Mouse (Mus musculus): Measurements from ENCODE around the gene Fam163a. TPM values are rescaled to one million over a fixed set of nuclear protein-coding genes. Genes with fewer than 3 reads are reported as not detected.

Fam163a gene
- polyA plus RNA-seq, 1 experiment from 2014 or later, result 0.61 TPM

- ATAC-seq (ENCODE audit: low FRiP score, low TSS enrichment), result no peak
- Histone ChIP-seq H3K4me2 (replicated peaks; ENCODE audit: low read depth, low read length) (no peak overlapping the region), H3K27me3 (ENCODE audit: insufficient read depth, low read length) (peaks cover 30% of the 10 kb centered on the region), H3K4me1 (ENCODE audit: insufficient read depth, low read length) (peaks cover 38% of the 10 kb centered on the region), H3K4me3 (ENCODE audit: low read length) (no peak overlapping the region), H3K9me3 (ENCODE audit: low read length) (no peaks in the 10 kb centered on the region), H3K36me3 (ENCODE audit: insufficient read depth, low read length) (no peaks in the 10 kb centered on the region), H3K9ac (replicated peaks; ENCODE audit: low read length) (no peak overlapping the region), H3K27ac (ENCODE audit: low read length) (no peak overlapping the region)
- WGBS, result 44% methylated on average over 11 of the region's 11 CpGs
Measured at GRCm38 (mm10) chr1:156179875-156180274, 25.0 kb downstream of the Fam163a start.

- Histone ChIP-seq H3K27ac (ENCODE audit: low read length) (no peak overlapping the region), H3K4me1 (ENCODE audit: insufficient read depth, low read length) (no peaks in the 10 kb centered on the region), H3K27me3 (ENCODE audit: insufficient read depth, low read length) (peaks cover 20% of the 10 kb centered on the region), H3K4me2 (replicated peaks; ENCODE audit: low read depth, low read length) (no peak overlapping the region), H3K36me3 (ENCODE audit: insufficient read depth, low read length) (no peaks in the 10 kb centered on the region), H3K9me3 (ENCODE audit: low read length) (no peaks in the 10 kb centered on the region; the same call in 1 of the 2 replicates), H3K4me3 (ENCODE audit: low read length) (no peak overlapping the region), H3K9ac (replicated peaks; ENCODE audit: low read length) (no peak overlapping the region)
- peak; percentile 51 for ATAC-seq (ENCODE audit: low FRiP score, low TSS enrichment)
- WGBS, result 36% methylated on average over 5 of the region's 6 CpGs
Measured at GRCm38 (mm10) chr1:156168737-156169136, 36.1 kb downstream of the Fam163a start.

- Histone ChIP-seq H3K9me3 (ENCODE audit: low read length) (no peaks in the 10 kb centered on the region), H3K9ac (replicated peaks; ENCODE audit: low read length) (no peak overlapping the region), H3K4me2 (replicated peaks; ENCODE audit: low read depth, low read length) (no peak overlapping the region), H3K27ac (ENCODE audit: low read length) (no peak overlapping the region), H3K4me3 (ENCODE audit: low read length) (no peak overlapping the region), H3K27me3 (ENCODE audit: insufficient read depth, low read length) (peaks cover 18% of the 10 kb centered on the region), H3K4me1 (ENCODE audit: insufficient read depth, low read length) (peaks cover 9% of the 10 kb centered on the region), H3K36me3 (ENCODE audit: insufficient read depth, low read length) (no peaks in the 10 kb centered on the region)
- ATAC-seq (ENCODE audit: low FRiP score, low TSS enrichment), result no peak
- WGBS, result 44% methylated on average over 3 of the region's 3 CpGs
Measured at GRCm38 (mm10) chr1:156116770-156117169, 88.1 kb downstream of the Fam163a start.

- WGBS, result 70% methylated on average over 8 of the region's 8 CpGs
- no peak overlapping the region for H3K9ac ChIP-seq (replicated peaks; ENCODE audit: low read length)
- H3K27ac ChIP-seq (ENCODE audit: low read length), result no peak overlapping the region
- no peaks in the 10 kb centered on the region for H3K9me3 ChIP-seq (ENCODE audit: low read length)
- peaks cover 9% of the 10 kb centered on the region for H3K4me1 ChIP-seq (ENCODE audit: insufficient read depth, low read length)
- H3K4me3 ChIP-seq (ENCODE audit: low read length), result no peak overlapping the region
- peaks cover 30% of the 10 kb centered on the region for H3K27me3 ChIP-seq (ENCODE audit: insufficient read depth, low read length)
- no peak overlapping the region for H3K4me2 ChIP-seq (replicated peaks; ENCODE audit: low read depth, low read length)
- ATAC-seq (ENCODE audit: low FRiP score, low TSS enrichment), result no peak
- no peaks in the 10 kb centered on the region for H3K36me3 ChIP-seq (ENCODE audit: insufficient read depth, low read length)
Measured at GRCm38 (mm10) chr1:156113884-156114499, 90.8 kb downstream of the Fam163a start.

GRCm38 (mm10) chr1:156112142-156112541, 92.7 kb downstream of the Fam163a start:
- H3K27ac ChIP-seq (ENCODE audit: low read length), result no peak overlapping the region
- no peak overlapping the region for H3K9ac ChIP-seq (replicated peaks; ENCODE audit: low read length)
- WGBS, result 55% methylated on average over 7 of the region's 7 CpGs
- H3K4me3 ChIP-seq (ENCODE audit: low read length), result no peak overlapping the region
- peaks cover 20% of the 10 kb centered on the region for H3K4me1 ChIP-seq (ENCODE audit: insufficient read depth, low read length)
- H3K4me2 ChIP-seq (replicated peaks; ENCODE audit: low read depth, low read length), result no peak overlapping the region
- no peaks in the 10 kb centered on the region for H3K36me3 ChIP-seq (ENCODE audit: insufficient read depth, low read length)
- peaks cover 41% of the 10 kb centered on the region for H3K27me3 ChIP-seq (ENCODE audit: insufficient read depth, low read length)
- no peaks in the 10 kb centered on the region for H3K9me3 ChIP-seq (ENCODE audit: low read length)
- ATAC-seq (ENCODE audit: low FRiP score, low TSS enrichment), result no peak

GRCm38 (mm10) chr1:156111728-156112127, 93.1 kb downstream of the Fam163a start:
- Histone ChIP-seq H3K4me1 (ENCODE audit: insufficient read depth, low read length) (peaks cover 20% of the 10 kb centered on the region), H3K9me3 (ENCODE audit: low read length) (no peaks in the 10 kb centered on the region), H3K27ac (ENCODE audit: low read length) (no peak overlapping the region), H3K9ac (replicated peaks; ENCODE audit: low read length) (no peak overlapping the region), H3K4me2 (replicated peaks; ENCODE audit: low read depth, low read length) (no peak overlapping the region), H3K27me3 (ENCODE audit: insufficient read depth, low read length) (peaks cover 44% of the 10 kb centered on the region), H3K4me3 (ENCODE audit: low read length) (no peak overlapping the region), H3K36me3 (ENCODE audit: insufficient read depth, low read length) (no peaks in the 10 kb centered on the region)
- WGBS, result 18% methylated on average over 12 of the region's 12 CpGs
- ATAC-seq (ENCODE audit: low FRiP score, low TSS enrichment), result no peak

GRCm38 (mm10) chr1:156111090-156111489, 93.7 kb downstream of the Fam163a start:
- Histone ChIP-seq H3K4me2 (replicated peaks; ENCODE audit: low read depth, low read length) (no peak overlapping the region), H3K9ac (replicated peaks; ENCODE audit: low read length) (no peak overlapping the region), H3K27me3 (ENCODE audit: insufficient read depth, low read length) (peaks cover 49% of the 10 kb centered on the region), H3K4me3 (ENCODE audit: low read length) (no peak overlapping the region), H3K4me1 (ENCODE audit: insufficient read depth, low read length) (peaks cover 20% of the 10 kb centered on the region), H3K27ac (ENCODE audit: low read length) (no peak overlapping the region), H3K9me3 (ENCODE audit: low read length) (no peaks in the 10 kb centered on the region), H3K36me3 (ENCODE audit: insufficient read depth, low read length) (no peaks in the 10 kb centered on the region)
- WGBS, result 82% methylated on average over 9 of the region's 9 CpGs
- ATAC-seq (ENCODE audit: low FRiP score, low TSS enrichment), result no peak

- no peak overlapping the region for H3K4me3 ChIP-seq (ENCODE audit: low read length)
- H3K4me2 ChIP-seq (replicated peaks; ENCODE audit: low read depth, low read length), result peak overlapping the region; percentile 20
- 0 out of 2 replicates have a peak overlapping the region, but pooled peaks have one; percentile 21 for H3K27ac ChIP-seq (ENCODE audit: low read length)
- 4% methylated on average over 10 of the region's 10 CpGs for WGBS
- no peaks in the 10 kb centered on the region for H3K36me3 ChIP-seq (ENCODE audit: insufficient read depth, low read length)
- H3K9me3 ChIP-seq (ENCODE audit: low read length), result peaks cover 8% of the 10 kb centered on the region; the same call in 1 of the 2 replicates
- ATAC-seq (ENCODE audit: low FRiP score, low TSS enrichment), result peak; percentile 80
- no peak overlapping the region for H3K9ac ChIP-seq (replicated peaks; ENCODE audit: low read length)
- H3K4me1 ChIP-seq (ENCODE audit: insufficient read depth, low read length), result peaks cover 11% of the 10 kb centered on the region; the same call in 1 of the 2 replicates
- H3K27me3 ChIP-seq (ENCODE audit: insufficient read depth, low read length), result peaks cover 44% of the 10 kb centered on the region
Measured at GRCm38 (mm10) chr1:156108400-156108799, 96.4 kb downstream of the Fam163a start.

- Histone ChIP-seq H3K4me1 (ENCODE audit: insufficient read depth, low read length) (peaks cover 11% of the 10 kb centered on the region; the same call in 1 of the 2 replicates), H3K9ac (replicated peaks; ENCODE audit: low read length) (no peak overlapping the region), H3K4me2 (replicated peaks; ENCODE audit: low read depth, low read length) (no peak overlapping the region), H3K36me3 (ENCODE audit: insufficient read depth, low read length) (no peaks in the 10 kb centered on the region), H3K27ac (ENCODE audit: low read length) (no peak overlapping the region), H3K9me3 (ENCODE audit: low read length) (peaks cover 8% of the 10 kb centered on the region; the same call in 1 of the 2 replicates), H3K4me3 (ENCODE audit: low read length) (no peak overlapping the region), H3K27me3 (ENCODE audit: insufficient read depth, low read length) (peaks cover 35% of the 10 kb centered on the region)
- 90% methylated on average over 2 of the region's 2 CpGs for WGBS
- no peak for ATAC-seq (ENCODE audit: low FRiP score, low TSS enrichment)
Measured at GRCm38 (mm10) chr1:156107424-156107823, 97.4 kb downstream of the Fam163a start.

- no peaks in the 10 kb centered on the region for H3K36me3 ChIP-seq (ENCODE audit: insufficient read depth, low read length)
Measured at GRCm38 (mm10) chr1:156105381-156105780, 99.4 kb downstream of the Fam163a start.

More at GRCm38 (mm10) chr1:156105381-156105780, 99.4 kb downstream of the Fam163a start:
- Histone ChIP-seq H3K27ac (ENCODE audit: low read length) (no peak overlapping the region), H3K4me2 (replicated peaks; ENCODE audit: low read depth, low read length) (no peak overlapping the region), H3K4me1 (ENCODE audit: insufficient read depth, low read length) (peaks cover 11% of the 10 kb centered on the region; the same call in 1 of the 2 replicates), H3K27me3 (ENCODE audit: insufficient read depth, low read length) (peaks cover 25% of the 10 kb centered on the region), H3K9me3 (ENCODE audit: low read length) (peaks cover 15% of the 10 kb centered on the region; the same call in 1 of the 2 replicates), H3K9ac (replicated peaks; ENCODE audit: low read length) (no peak overlapping the region), H3K4me3 (ENCODE audit: low read length) (no peak overlapping the region)
- WGBS, result 65% methylated on average over 2 of the region's 2 CpGs
- ATAC-seq (ENCODE audit: low FRiP score, low TSS enrichment), result no peak
